Mouse (Mus musculus): ENCODE measurements around the gene Ngrn.

DNA sequence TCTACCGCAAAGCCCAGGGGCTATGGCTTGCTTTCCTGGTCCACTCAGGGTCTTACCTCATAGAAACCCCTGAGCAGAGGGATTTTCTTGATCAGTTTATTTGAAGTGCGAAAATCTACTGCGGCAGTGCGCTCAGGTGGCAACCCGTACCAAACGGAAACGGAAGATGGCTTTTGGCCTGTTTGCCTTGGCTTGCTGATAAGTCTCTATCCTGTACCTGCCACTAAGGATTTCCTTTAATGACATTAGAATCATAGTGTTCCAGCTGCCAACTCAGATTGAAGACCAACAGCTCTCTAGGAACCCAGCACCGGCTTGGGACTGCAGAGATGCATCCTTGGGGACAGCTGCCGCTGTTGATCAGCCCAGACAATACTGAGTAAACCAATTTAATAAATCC, 27.2 kb upstream of the Ngrn start:
- TF ChIP-seq POLR2A (IDR thresholded peaks at IDR 0.05; ENCODE audit: borderline replicate concordance, low read depth, low read length) (no peak), CTCF (IDR thresholded peaks at IDR 0.05; ENCODE audit: low read depth, low read length) (no peak)
